Comparison of ENCODE assay signal across 11 mouse cellular contexts in the genomic region with DNA sequence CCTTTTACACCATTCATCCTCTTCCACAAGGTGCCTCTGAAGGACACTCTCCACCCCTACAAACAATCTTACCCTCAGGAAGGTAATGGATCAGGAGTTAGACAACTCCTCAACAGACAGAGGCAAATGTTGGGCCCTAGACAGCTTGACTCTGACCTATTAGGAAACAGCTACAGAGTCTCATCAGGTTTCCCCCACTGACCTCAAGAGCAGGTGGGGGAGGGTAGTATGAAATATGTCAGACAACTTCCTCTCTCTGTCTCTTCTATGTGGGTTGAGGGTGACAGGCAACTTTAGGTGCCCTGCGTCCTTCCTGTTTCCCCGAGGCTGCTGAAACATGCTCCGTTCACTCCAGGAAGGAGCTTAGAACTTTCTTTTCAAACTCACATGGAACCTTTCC.
DNase-seq lines count a peak whose midpoint lies in the region; ATAC-seq and TF ChIP-seq lines count a peak whose summit lies in the region.
"Had no signal": no experiment of that assay in that cellular context is flagged by ENCODE, and none has a peak within 500 bp of the region (broad histone marks: within the 10 kb centered on the region; RNA-seq: fewer than 3 reads in every experiment).

No protein-coding gene starts in this region.

- no peaks in the 10 kb centered on the region for H3K27me3 ChIP-seq in liver, embryonic 14.5 days (ENCODE audit: control insufficient read depth, insufficient read depth, low read length)
- H3K27me3 ChIP-seq in heart, postnatal 0 days (ENCODE audit: control insufficient read depth, insufficient read depth, low read length) = no peaks in the 10 kb centered on the region
- no peaks in the 10 kb centered on the region for H3K27me3 ChIP-seq in kidney, embryonic 14.5 days (ENCODE audit: control insufficient read depth, insufficient read depth, low read length)
- H3K27me3 ChIP-seq: forebrain, embryonic 13.5 days had no signal

- H3K27ac ChIP-seq in liver, embryonic 14.5 days = no peak overlapping the region
- peak overlapping the region; percentile 92 for H3K27ac ChIP-seq in heart, postnatal 0 days (ENCODE audit: low read depth)
- no peak overlapping the region for H3K27ac ChIP-seq in kidney, embryonic 14.5 days (ENCODE audit: low read depth, low read length)
- H3K27ac ChIP-seq: forebrain, embryonic 13.5 days; hindbrain, postnatal 0 days had no signal

- no peaks in the 10 kb centered on the region for H3K9me3 ChIP-seq in liver, embryonic 14.5 days (ENCODE audit: control insufficient read depth, low read length)
- no peaks in the 10 kb centered on the region for H3K9me3 ChIP-seq in heart, postnatal 0 days (replicated peaks; ENCODE audit: control insufficient read depth, low read length)
- no peaks in the 10 kb centered on the region for H3K9me3 ChIP-seq in kidney, embryonic 14.5 days (ENCODE audit: control insufficient read depth, low read length)
- H3K9me3 ChIP-seq: forebrain, embryonic 13.5 days had no signal

- H3K36me3 ChIP-seq in liver, embryonic 14.5 days (replicated peaks; ENCODE audit: control insufficient read depth, insufficient read depth, low read depth) = no peaks in the 10 kb centered on the region
- no peaks in the 10 kb centered on the region for H3K36me3 ChIP-seq in heart, postnatal 0 days (replicated peaks; ENCODE audit: control insufficient read depth, insufficient read depth, low read length)
- H3K36me3 ChIP-seq in kidney, embryonic 14.5 days (ENCODE audit: control insufficient read depth, insufficient read depth, low read length) = no peaks in the 10 kb centered on the region

- no peak overlapping the region for H3K4me2 ChIP-seq in liver, embryonic 14.5 days (ENCODE audit: low read depth)
- peak overlapping the region; percentile 45 for H3K4me2 ChIP-seq in heart, postnatal 0 days (ENCODE audit: low read depth, low read length)
- H3K4me2 ChIP-seq in kidney, embryonic 14.5 days (replicated peaks; ENCODE audit: low read depth, low read length) = no peak overlapping the region
- H3K4me2 ChIP-seq: forebrain, embryonic 13.5 days had no signal

- peaks cover 0 to 7% of the 10 kb centered on the region in 2 experiments; a peak in 2 of 4 replicates for H3K4me1 ChIP-seq in liver, embryonic 14.5 days (replicated peaks; ENCODE audit: control insufficient read depth in 2 of 2, insufficient read depth in 2 of 2, low read length in 1 of 2)
- peaks cover 26% of the 10 kb centered on the region for H3K4me1 ChIP-seq in heart, postnatal 0 days (ENCODE audit: control insufficient read depth, insufficient read depth)
- H3K4me1 ChIP-seq in kidney, embryonic 14.5 days (ENCODE audit: control insufficient read depth, insufficient read depth, low read length) = no peaks in the 10 kb centered on the region

- 19% methylated on average over 3 of the region's 3 CpGs for WGBS in liver, embryonic 14.5 days (ENCODE audit: insufficient replicate concordance)
- 37% methylated on average over 3 of the region's 3 CpGs for whole genome bisulfite sequencing in heart, postnatal 0 days
- WGBS in kidney, embryonic 14.5 days = 63% methylated on average over 3 of the region's 3 CpGs

- TF ChIP-seq EP300 in liver, embryonic 14.5 days (IDR thresholded peaks at IDR 0.05; ENCODE audit: low read depth) = no peak
- TF ChIP-seq EP300 in heart, postnatal 0 days (IDR thresholded peaks at IDR 0.05; ENCODE audit: low read depth) = no peak

- H3K9ac ChIP-seq in liver, embryonic 14.5 days (replicated peaks) = no peak overlapping the region
- no peak overlapping the region for H3K9ac ChIP-seq in heart, postnatal 0 days (replicated peaks; ENCODE audit: low read depth, low read length)
- H3K9ac ChIP-seq in kidney, embryonic 14.5 days (ENCODE audit: low read depth, low read length) = no peak overlapping the region
- H3K9ac ChIP-seq: forebrain, embryonic 13.5 days had no signal

- ATAC-seq in liver, embryonic 14.5 days (ENCODE audit: insufficient read depth) = no peak
- ATAC-seq in heart, postnatal 0 days (ENCODE audit: insufficient read depth, low read depth) = peak; percentile 34; the same call in 1 of the 2 replicates
- peak; percentile 98 for ATAC-seq in monocyte, adult 5-6 weeks (replicated peaks; ENCODE audit: insufficient number of reproducible peaks, low FRiP score, low TSS enrichment, poor library complexity, severe bottlenecking)
- no peak for ATAC-seq in kidney, embryonic 14.5 days (ENCODE audit: low FRiP score, low TSS enrichment)
- ATAC-seq: forebrain, embryonic 13.5 days; hindbrain, postnatal 0 days had no signal

- TF ChIP-seq CTCF in liver, embryonic 14.5 days (IDR thresholded peaks at IDR 0.05; ENCODE audit: low read depth) = no peak
- TF ChIP-seq CTCF in heart, postnatal 0 days (IDR thresholded peaks at IDR 0.05; ENCODE audit: low read depth) = no peak

- DNase-seq in liver, embryonic 14.5 days (ENCODE audit: low read depth in 3 of 3, low spot score in 3 of 3) = peak in 2 of 3 experiments; percentile 12 to 20
- DNase-seq in liver = no peak
- peak; percentile 44 for DNase-seq in heart, postnatal 0 days (ENCODE audit: low spot score)
- peak; percentile 62 to 78 for DNase-seq in thymus, postnatal 36 days
- DNase-seq in adrenal gland, adult 18-20 months (ENCODE audit: low spot score in 2 of 2) = no peak
- no peak for DNase-seq in cerebellum, postnatal 25 days
- DNase-seq: cerebellum, adult 8-10 months had no signal

- H3K4me3 ChIP-seq in liver, embryonic 14.5 days (ENCODE audit: insufficient read depth in 1 of 2, low read depth in 2 of 2, low read length in 2 of 2) = no peak overlapping the region
- no peak overlapping the region for H3K4me3 ChIP-seq in heart, postnatal 0 days (ENCODE audit: low read depth, low read length)
- H3K4me3 ChIP-seq in kidney, embryonic 14.5 days (ENCODE audit: low read length) = no peak overlapping the region
- H3K4me3 ChIP-seq: forebrain, embryonic 13.5 days had no signal

Comparison
In these comparisons a context has a peak if more than half of its experiments do, and no peak if none do; other contexts are left out.
1. DNase-seq: peak in liver, embryonic 14.5 days (2 of 3), heart, postnatal 0 days (single experiment) and thymus, postnatal 36 days (2 of 2); none in liver (single experiment), adrenal gland, adult 18-20 months (0 of 2) and cerebellum, postnatal 25 days (0 of 2).
2. ATAC-seq: peak in heart, postnatal 0 days (single experiment) and monocyte, adult 5-6 weeks (single experiment); none in liver, embryonic 14.5 days (single experiment) and kidney, embryonic 14.5 days (single experiment).